8 mouse cellular contexts compared by ENCODE assay signal in the genomic region with DNA sequence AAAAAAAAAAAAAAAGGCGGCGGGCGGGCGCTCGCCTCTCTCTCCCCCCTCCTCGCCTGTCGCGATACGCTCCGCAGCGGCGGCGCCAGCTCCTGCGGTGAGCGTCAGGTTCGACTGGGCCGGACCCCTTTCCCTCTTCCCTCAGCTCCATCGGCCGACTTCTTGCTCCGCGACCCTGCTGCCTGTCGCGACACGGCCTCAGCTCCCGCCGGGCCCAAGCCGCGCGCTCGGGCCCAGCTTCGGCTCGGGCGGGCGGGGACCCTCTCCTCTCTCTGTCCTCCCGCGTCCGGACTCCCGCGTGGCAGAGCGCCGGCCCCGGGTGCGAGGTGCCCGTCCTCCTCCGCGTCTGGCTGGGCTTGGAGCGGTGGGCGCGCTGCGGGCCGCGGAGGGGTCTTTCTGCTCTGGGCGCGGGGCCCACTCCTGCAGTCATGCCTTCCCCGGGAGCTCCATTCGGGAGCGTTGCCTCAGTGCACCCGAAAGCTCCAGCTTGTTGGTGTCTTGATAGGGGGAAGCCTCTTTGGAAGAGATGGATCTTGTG. TPM values are rescaled to one million over a fixed set of nuclear protein-coding genes. Genes with fewer than 3 reads are reported as not detected.
A peak's percentile ranks its signal among the peaks of the same experiment; 100 is the strongest.
DNase-seq lines count a peak whose midpoint lies in the region; ATAC-seq and TF ChIP-seq lines count a peak whose summit lies in the region.

No protein-coding gene starts in this region.

- no peaks in the 10 kb centered on the region for H3K27me3 ChIP-seq in kidney, postnatal 0 days (ENCODE audit: insufficient read depth, low read length)
- no peaks in the 10 kb centered on the region for H3K27me3 ChIP-seq in forebrain, embryonic 16.5 days (replicated peaks; ENCODE audit: control insufficient read depth, insufficient read depth, low read length)
- H3K27me3 ChIP-seq in liver, embryonic 15.5 days: no peaks in the 10 kb centered on the region

- no peaks in the 10 kb centered on the region for H3K9me3 ChIP-seq in kidney, postnatal 0 days (replicated peaks; ENCODE audit: low read length)
- no peaks in the 10 kb centered on the region for H3K9me3 ChIP-seq in forebrain, embryonic 16.5 days (ENCODE audit: control insufficient read depth, low read length)
- no peaks in the 10 kb centered on the region for H3K9me3 ChIP-seq in liver, embryonic 15.5 days (replicated peaks)

- under 1% methylated on average over 38 of the region's 58 CpGs for WGBS in kidney, postnatal 0 days
- WGBS in forebrain, embryonic 16.5 days: under 1% methylated on average over 45 of the region's 58 CpGs
- WGBS in liver, embryonic 15.5 days (ENCODE audit: insufficient replicate concordance): under 1% methylated on average over 55 of the region's 58 CpGs

- DNase-seq in kidney, postnatal 0 days (ENCODE audit: low spot score): peak; percentile 25
- DNase-seq in kidney, adult 9 months: no peak
- DNase-seq in brain, adult 2 months (ENCODE audit: low read depth, low spot score): peak; percentile 18
- no peak for DNase-seq in adrenal gland, postnatal 25 days
- DNase-seq in thymus, postnatal 14 days: no peak
- DNase-seq in B cell, adult 2 months: no peak

- H3K4me1 ChIP-seq in kidney, postnatal 0 days (replicated peaks; ENCODE audit: insufficient read depth, low read length): peaks cover 26% of the 10 kb centered on the region
- peaks cover 37% of the 10 kb centered on the region for H3K4me1 ChIP-seq in forebrain, embryonic 16.5 days (replicated peaks; ENCODE audit: control insufficient read depth, insufficient read depth, low read length)
- peaks cover 40% of the 10 kb centered on the region for H3K4me1 ChIP-seq in liver, embryonic 15.5 days (replicated peaks)

- peak overlapping the region; percentile 99 for H3K27ac ChIP-seq in kidney, postnatal 0 days
- peak overlapping the region; percentile 97 for H3K27ac ChIP-seq in forebrain, embryonic 16.5 days (ENCODE audit: low read length)
- peak overlapping the region; percentile 97 for H3K27ac ChIP-seq in liver, embryonic 15.5 days (replicated peaks)

- peak overlapping the region; percentile 85 for H3K4me3 ChIP-seq in kidney, postnatal 0 days (replicated peaks; ENCODE audit: low read depth, low read length)
- H3K4me3 ChIP-seq in forebrain, embryonic 16.5 days (replicated peaks; ENCODE audit: low read length): peak overlapping the region; percentile 71
- peak overlapping the region; percentile 100 for H3K4me3 ChIP-seq in liver, embryonic 15.5 days (replicated peaks)

- TF ChIP-seq CTCF in kidney, postnatal 0 days (IDR thresholded peaks at IDR 0.05; ENCODE audit: low read depth): no peak

- H3K36me3 ChIP-seq in kidney, postnatal 0 days (ENCODE audit: insufficient read depth, low read length): peaks cover 3% of the 10 kb centered on the region; the same call in 1 of the 2 replicates
- H3K36me3 ChIP-seq in forebrain, embryonic 16.5 days (ENCODE audit: control insufficient read depth, insufficient read depth): peaks cover 9% of the 10 kb centered on the region
- H3K36me3 ChIP-seq in liver, embryonic 15.5 days (replicated peaks): peaks cover 36% of the 10 kb centered on the region

- peak overlapping the region; percentile 98 for H3K9ac ChIP-seq in kidney, postnatal 0 days (ENCODE audit: low read depth, low read length)
- peak overlapping the region; percentile 80 for H3K9ac ChIP-seq in forebrain, embryonic 16.5 days (replicated peaks; ENCODE audit: low read depth, low read length)
- peak overlapping the region; percentile 100 for H3K9ac ChIP-seq in liver, embryonic 15.5 days

- 0 out of 2 replicates have a peak, but pooled peaks have one; percentile 2 for ATAC-seq in kidney, postnatal 0 days (replicated peaks; ENCODE audit: low FRiP score, low read depth)
- ATAC-seq in forebrain, embryonic 16.5 days: no peak
- ATAC-seq in liver, embryonic 15.5 days (ENCODE audit: insufficient read depth): no peak

- H3K4me2 ChIP-seq in kidney, postnatal 0 days (ENCODE audit: low read length): peak overlapping the region; percentile 71
- H3K4me2 ChIP-seq in forebrain, embryonic 16.5 days (ENCODE audit: low read length): peak overlapping the region; percentile 88
- peak overlapping the region; percentile 82 for H3K4me2 ChIP-seq in liver, embryonic 15.5 days

RNA-seq across cellular contexts. Expression of a gene that starts 0.5 kb away (rescaled TPM):
- 39.0 and 41.7 TPM in 2 replicates for polyA plus RNA-seq in kidney, postnatal 0 days (2015; fragmentation: Nextera tagmentation; extraction: Ambion mirVana)
- polyA plus RNA-seq in forebrain, embryonic 16.5 days (2015; fragmentation: Nextera tagmentation; extraction: Ambion mirVana): 42.1 and 47.3 TPM in 2 replicates
- polyA plus RNA-seq in liver, embryonic 15.5 days (2015; fragmentation: Nextera tagmentation; extraction: Ambion mirVana): 17.7 and 23.1 TPM in 2 replicates
- 71.6 and 75.9 TPM in 2 replicates for total RNA-seq in adrenal gland, postnatal 25 days (2021)

RNA-seq across cellular contexts. Expression of a gene that starts 15.8 kb away (rescaled TPM):
- polyA plus RNA-seq in kidney, postnatal 0 days (2015; fragmentation: Nextera tagmentation; extraction: Ambion mirVana): 66.3 and 74.6 TPM in 2 replicates
- polyA plus RNA-seq in forebrain, embryonic 16.5 days (2015; fragmentation: Nextera tagmentation; extraction: Ambion mirVana): 99.5 and 109 TPM in 2 replicates
- 47.0 and 49.1 TPM in 2 replicates for polyA plus RNA-seq in liver, embryonic 15.5 days (2015; fragmentation: Nextera tagmentation; extraction: Ambion mirVana)
- 42.0 and 46.4 TPM in 2 replicates for total RNA-seq in adrenal gland, postnatal 25 days (2021)

RNA-seq across cellular contexts. Expression of a gene that starts 15.8 kb away (rescaled TPM):
- polyA plus RNA-seq in kidney, postnatal 0 days (2015; fragmentation: Nextera tagmentation; extraction: Ambion mirVana): 17.0 and 19.3 TPM in 2 replicates
- 30.4 and 31.9 TPM in 2 replicates for polyA plus RNA-seq in forebrain, embryonic 16.5 days (2015; fragmentation: Nextera tagmentation; extraction: Ambion mirVana)
- 10.4 and 12.2 TPM in 2 replicates for polyA plus RNA-seq in liver, embryonic 15.5 days (2015; fragmentation: Nextera tagmentation; extraction: Ambion mirVana)
- total RNA-seq in adrenal gland, postnatal 25 days (2021): 22.8 and 24.4 TPM in 2 replicates

RNA-seq across cellular contexts. Expression of a gene that starts 20.1 kb away (rescaled TPM):
- 17.5 and 18.5 TPM in 2 replicates for polyA plus RNA-seq in kidney, postnatal 0 days (2015; fragmentation: Nextera tagmentation; extraction: Ambion mirVana)
- 15.5 and 16.5 TPM in 2 replicates for polyA plus RNA-seq in forebrain, embryonic 16.5 days (2015; fragmentation: Nextera tagmentation; extraction: Ambion mirVana)
- 5.9 and 6.6 TPM in 2 replicates for polyA plus RNA-seq in liver, embryonic 15.5 days (2015; fragmentation: Nextera tagmentation; extraction: Ambion mirVana)
- 16.2 and 17.1 TPM in 2 replicates for total RNA-seq in adrenal gland, postnatal 25 days (2021)

RNA-seq across cellular contexts. Expression of a gene that starts 28.4 kb away (rescaled TPM):
- polyA plus RNA-seq in kidney, postnatal 0 days (2015; fragmentation: Nextera tagmentation; extraction: Ambion mirVana): 637 and 674 TPM in 2 replicates
- 314 and 357 TPM in 2 replicates for polyA plus RNA-seq in forebrain, embryonic 16.5 days (2015; fragmentation: Nextera tagmentation; extraction: Ambion mirVana)
- polyA plus RNA-seq in liver, embryonic 15.5 days (2015; fragmentation: Nextera tagmentation; extraction: Ambion mirVana): 269 and 276 TPM in 2 replicates
- total RNA-seq in adrenal gland, postnatal 25 days (2021): 484 and 641 TPM in 2 replicates

Comparison
In these comparisons a context has a peak if more than half of its experiments do, and no peak if none do; other contexts are left out.
1. DNase-seq: peak in kidney, postnatal 0 days (single experiment) and brain, adult 2 months (single experiment); none in kidney, adult 9 months (single experiment), adrenal gland, postnatal 25 days (single experiment), thymus, postnatal 14 days (single experiment) and B cell, adult 2 months (0 of 2).
2. Peak in every context shown above with its lines, with median percentiles within 50 percentile points of each other: H3K27ac ChIP-seq, H3K4me2 ChIP-seq, H3K4me3 ChIP-seq and H3K9ac ChIP-seq.